Mouse (Mus musculus) hindbrain, embryonic 13.5 days (tissue): ENCODE results near the gene Olfr681. TPM values are rescaled to one million over a fixed set of nuclear protein-coding genes. Genes with fewer than 3 reads are reported as not detected.
"Not testable (repeated sequence)": the region's sequence is repeated elsewhere in the genome, so short reads cannot be mapped to it uniquely, and the experiment has no call there.

Experiments
- ATAC-seq: fragments of 200-750 bp; cut with Nextera tagmentation; 2 replicates; pipeline ENCODE4 v1.8.0; 2017; ENCODE audit warnings: moderate TSS enrichment; ENCODE audit not compliant: low FRiP score
- H3K27ac ChIP-seq: fragments of 300-500 bp; sonication (generic); 2 replicates; pipeline ENCODE4 v1.5.1; 2015; ENCODE audit warnings: inconsistent platforms, mild to moderate bottlenecking, moderate library complexity
- H3K27me3 ChIP-seq: fragments of 300-500 bp; sonication (generic); 2 replicates; pipeline ENCODE4 v1.6.1; 2015; ENCODE audit warnings: mild to moderate bottlenecking, inconsistent platforms
- H3K36me3 ChIP-seq: fragments of 300-500 bp; sonication (generic); 2 replicates; pipeline ENCODE4 v1.6.1; 2015; ENCODE audit warnings: mild to moderate bottlenecking, inconsistent platforms
- H3K4me1 ChIP-seq: fragments of 300-500 bp; sonication (generic); replicated peaks from 2 replicates; pipeline ENCODE4 v1.6.1; 2015; ENCODE audit warnings: inconsistent platforms
- H3K4me2 ChIP-seq: fragments of 300-500 bp; sonication (generic); 2 replicates; pipeline ENCODE4 v1.6.1; 2015; ENCODE audit warnings: inconsistent platforms, mild to moderate bottlenecking, moderate library complexity
- H3K4me3 ChIP-seq: fragments of 300-500 bp; sonication (generic); 2 replicates; pipeline ENCODE4 v1.5.1; 2015; ENCODE audit warnings: mild to moderate bottlenecking, inconsistent platforms
- H3K9ac ChIP-seq: fragments of 300-500 bp; sonication (generic); 2 replicates; pipeline ENCODE4 v1.6.1; 2015; ENCODE audit warnings: mild to moderate bottlenecking, inconsistent platforms
- H3K9me3 ChIP-seq: fragments of 300-500 bp; sonication (generic); 2 replicates; pipeline ENCODE4 v1.6.1; 2016; ENCODE audit warnings: inconsistent platforms
- WGBS: fragments of 180-500 bp; shearing (Covaris S2); methylation state at CpG from one replicate; pipeline ENCODE4 v1.1.7; 2015; 5-methylcytosine and 5-hydroxymethylcytosine counted together
- polyA plus RNA-seq: library from polyadenylated mRNA; unstranded; fragments of >200 nt; fragmentation: Nextera tagmentation; extraction: Ambion mirVana; gene quantifications from 2 replicates; pipeline ENCODE4 v1.2.1, GENCODE M21; 2015

Olfr681 gene
- not detected in 2 replicates for polyA plus RNA-seq

GRCm38 (mm10) chr7:105116536-105116935, at the start of gene Olfr681:
TSS of gene Olfr681 (plus strand) at chr7:105116836.
- Histone ChIP-seq H3K9me3 (no peaks in the 10 kb centered on the region), H3K4me3 (no peak within 1 kb of the TSS), H3K27ac (no peak within 1 kb of the TSS), H3K4me1 (no peaks in the 10 kb centered on the region), H3K4me2 (no peak within 1 kb of the TSS), H3K36me3 (no peaks in the 10 kb centered on the region), H3K9ac (no peak within 1 kb of the TSS), H3K27me3 (no peaks in the 10 kb centered on the region)
- ATAC-seq: no peak

- WGBS: 45% methylated on average over 1 of the region's 1 CpGs
These were observed 35.7 kb upstream of the Olfr681 start, which contains the start of gene Olfr679 for GRCm38 (mm10) chr7:105080905-105081304. TSS of gene Olfr679 (plus strand) at chr7:105081205.

GRCm38 (mm10) chr7:105092717-105093116, 23.9 kb upstream of the Olfr681 start, which contains the start of gene Olfr680-ps1:
TSS of gene Olfr680-ps1 (minus strand) at chr7:105092817.
- H3K4me1 ChIP-seq, H3K4me3 ChIP-seq, H3K27ac ChIP-seq, ATAC-seq, H3K9ac ChIP-seq, H3K4me2 ChIP-seq, H3K27me3 ChIP-seq, H3K36me3 ChIP-seq, H3K9me3 ChIP-seq: not testable (repeated sequence)

More at GRCm38 (mm10) chr7:105080905-105081304, 35.7 kb upstream of the Olfr681 start, which contains the start of gene Olfr679:
- Histone ChIP-seq H3K9ac (no peak within 1 kb of the TSS), H3K27me3 (no peaks in the 10 kb centered on the region), H3K4me3 (no peak within 1 kb of the TSS), H3K36me3 (no peaks in the 10 kb centered on the region), H3K27ac (no peak within 1 kb of the TSS), H3K9me3 (no peaks in the 10 kb centered on the region), H3K4me1 (no peaks in the 10 kb centered on the region), H3K4me2 (no peak within 1 kb of the TSS)
- no peak for ATAC-seq

- Histone ChIP-seq H3K27me3 (no peaks in the 10 kb centered on the region), H3K9ac (no peak overlapping the region)
These were observed 24.6 kb downstream of the Olfr681 start for GRCm38 (mm10) chr7:105141275-105141674.

GRCm38 (mm10) chr7:105146912-105147311, 30.3 kb downstream of the Olfr681 start, which contains the start of gene Olfr683:
TSS of gene Olfr683 (minus strand) at chr7:105147012.
- no peak within 1 kb of the TSS for H3K9ac ChIP-seq
- no peaks in the 10 kb centered on the region for H3K4me1 ChIP-seq
- H3K27me3 ChIP-seq: no peaks in the 10 kb centered on the region
- H3K4me2 ChIP-seq: no peak within 1 kb of the TSS
- H3K27ac ChIP-seq: no peak within 1 kb of the TSS
- WGBS: 64% methylated on average over 1 of the region's 1 CpGs
- no peak within 1 kb of the TSS for H3K4me3 ChIP-seq
- no peaks in the 10 kb centered on the region for H3K36me3 ChIP-seq
- ATAC-seq: no peak
- H3K9me3 ChIP-seq: no peaks in the 10 kb centered on the region

More at GRCm38 (mm10) chr7:105141275-105141674, 24.6 kb downstream of the Olfr681 start:
- H3K9me3 ChIP-seq: no peaks in the 10 kb centered on the region
- ATAC-seq: no peak
- WGBS: 87% methylated on average over 2 of the region's 2 CpGs
- H3K27ac ChIP-seq: no peak overlapping the region
- no peaks in the 10 kb centered on the region for H3K36me3 ChIP-seq
- H3K4me2 ChIP-seq: no peak overlapping the region
- no peak overlapping the region for H3K4me3 ChIP-seq
- H3K4me1 ChIP-seq: no peaks in the 10 kb centered on the region

GRCm38 (mm10) chr7:105163553-105163952, 46.9 kb downstream of the Olfr681 start, which contains the start of gene Olfr684:
TSS of gene Olfr684 (minus strand) at chr7:105163653.
- ATAC-seq: no peak
- Histone ChIP-seq H3K27me3 (no peaks in the 10 kb centered on the region), H3K9me3 (no peaks in the 10 kb centered on the region), H3K4me1 (no peaks in the 10 kb centered on the region), H3K9ac (no peak within 1 kb of the TSS), H3K4me2 (no peak within 1 kb of the TSS), H3K27ac (no peak within 1 kb of the TSS), H3K36me3 (no peaks in the 10 kb centered on the region), H3K4me3 (no peak within 1 kb of the TSS)
- WGBS: 71% methylated on average over 1 of the region's 1 CpGs

- 62% methylated on average over 4 of the region's 4 CpGs for WGBS
- H3K9ac ChIP-seq: no peak overlapping the region
- no peak overlapping the region for H3K27ac ChIP-seq
- ATAC-seq: no peak
- no peaks in the 10 kb centered on the region for H3K36me3 ChIP-seq
- no peak overlapping the region for H3K4me2 ChIP-seq
- H3K4me1 ChIP-seq: no peaks in the 10 kb centered on the region
- H3K9me3 ChIP-seq: no peaks in the 10 kb centered on the region
- no peaks in the 10 kb centered on the region for H3K27me3 ChIP-seq
- no peak overlapping the region for H3K4me3 ChIP-seq
These were observed 54.1 kb downstream of the Olfr681 start for GRCm38 (mm10) chr7:105170773-105171172.

Other genes with a start within 250 kb of the Olfr681 start
- gene Olfr665, start 238.8 kb upstream of the Olfr681 start, polyA plus RNA-seq: not detected in 2 replicates
- gene Olfr666, start 220.9 kb upstream of the Olfr681 start, polyA plus RNA-seq: not detected in 2 replicates
- not detected in 2 replicates for gene Olfr667, start 195.4 kb upstream of the Olfr681 start, polyA plus RNA-seq
- gene Olfr668, start 188.8 kb upstream of the Olfr681 start, polyA plus RNA-seq: not detected in 2 replicates
- not detected in 2 replicates for gene Olfr669, start 182.6 kb upstream of the Olfr681 start, polyA plus RNA-seq
- gene Olfr670, start 154.2 kb upstream of the Olfr681 start, polyA plus RNA-seq: not detected in 2 replicates
- not detected in 2 replicates for gene Olfr671, start 137.7 kb upstream of the Olfr681 start, polyA plus RNA-seq
- not detected in 2 replicates for gene Olfr672, start 114.8 kb upstream of the Olfr681 start, polyA plus RNA-seq
- not detected in 2 replicates for gene Olfr675, start 88.4 kb upstream of the Olfr681 start, polyA plus RNA-seq
- not detected in 2 replicates for gene Olfr676, start 84.1 kb upstream of the Olfr681 start, polyA plus RNA-seq
- not detected in 2 replicates for gene Olfr677, start 65.5 kb upstream of the Olfr681 start, polyA plus RNA-seq
- not detected in 2 replicates for gene Olfr678, start 52.4 kb upstream of the Olfr681 start, polyA plus RNA-seq
- gene Olfr679, start 35.6 kb upstream of the Olfr681 start, polyA plus RNA-seq: not detected in 2 replicates
- gene Olfr680-ps1, start 24.0 kb upstream of the Olfr681 start, polyA plus RNA-seq: not detected in 2 replicates
- not detected in 2 replicates for gene Olfr683, start 30.2 kb downstream of the Olfr681 start, polyA plus RNA-seq
- not detected in 2 replicates for gene Olfr684, start 46.8 kb downstream of the Olfr681 start, polyA plus RNA-seq
- not detected in 2 replicates for gene Olfr685, start 69.2 kb downstream of the Olfr681 start, polyA plus RNA-seq
- gene Olfr686, start 90.6 kb downstream of the Olfr681 start, polyA plus RNA-seq: not detected in 2 replicates
- not detected in 2 replicates for gene Olfr688, start 171.3 kb downstream of the Olfr681 start, polyA plus RNA-seq
- gene Olfr689, start 194.3 kb downstream of the Olfr681 start, polyA plus RNA-seq: 0.05 TPM in 1 of 2 replicates, not detected in the other
- gene Olfr690, start 217.3 kb downstream of the Olfr681 start, polyA plus RNA-seq: not detected in 2 replicates
- gene Olfr691, start 225.4 kb downstream of the Olfr681 start, polyA plus RNA-seq: 0.21 and 0.22 TPM in 2 replicates